In genomic region chr2:160729851-160730796, GRCm38 (mm10) we compare ENCODE assay signal across 8 mouse cellular contexts. TPM values are rescaled to one million over a fixed set of nuclear protein-coding genes. Genes with fewer than 3 reads are reported as not detected.
DNase-seq lines count a peak whose midpoint lies in the region; ATAC-seq and TF ChIP-seq lines count a peak whose summit lies in the region.

No protein-coding gene starts in this region.

- no peak for TF ChIP-seq EP300 in MEL (IDR thresholded peaks at IDR 0.05; ENCODE audit: low read depth in 1 of 2, low read length in 2 of 2)

- DNase-seq in cerebellum, adult 2 months, result peak; percentile 48
- DNase-seq in cerebellum, postnatal 4 days (ENCODE audit: low spot score in 2 of 2), result no peak
- peak; percentile 70 for DNase-seq in MEL (ENCODE audit: low read depth, low spot score)
- DNase-seq in forebrain, embryonic 10.5 days (ENCODE audit: extremely low spot score, low spot score), result no peak
- peak; percentile 61 for DNase-seq in lung, postnatal 10 days
- peak; percentile 36 for DNase-seq in thymus, postnatal 4 days
- no peak for DNase-seq in frontal cortex, postnatal 36 days (ENCODE audit: low spot score in 2 of 2)

- peak overlapping the region; percentile 67 for H3K9ac ChIP-seq in MEL (ENCODE audit: control insufficient read depth, low read depth, low read length, poor library complexity, severe bottlenecking)
- 0 out of 2 replicates have a peak overlapping the region, but pooled peaks have one; percentile 94 for H3K9ac ChIP-seq in intestine, postnatal 0 days (ENCODE audit: low read depth, low read length)

- peak; percentile 74 for TF ChIP-seq CTCF in cerebellum, adult 2 months (IDR thresholded peaks at IDR 0.05; ENCODE audit: borderline replicate concordance, insufficient read depth, low read depth, low read length)
- peak; percentile 45 to 70 (median 54) for TF ChIP-seq CTCF in MEL (IDR thresholded peaks at IDR 0.05 in 2 of 3, conservative IDR thresholded peaks at IDR 0.05 in 1 of 3; ENCODE audit: control insufficient read depth in 1 of 3, insufficient read depth in 1 of 3, low read depth in 2 of 3, low read length in 3 of 3, poor library complexity in 1 of 3, severe bottlenecking in 1 of 3)
- TF ChIP-seq CTCF in intestine, postnatal 0 days (IDR thresholded peaks at IDR 0.05; ENCODE audit: low read depth), result peak; percentile 78

- no peaks in the 10 kb centered on the region for H3K27me3 ChIP-seq in cerebellum, adult 2 months (ENCODE audit: control insufficient read depth, insufficient read depth, low read length)
- H3K27me3 ChIP-seq in MEL (ENCODE audit: control insufficient read depth in 1 of 2, insufficient read depth in 2 of 2, low read length in 2 of 2), result no peaks in the 10 kb centered on the region
- H3K27me3 ChIP-seq in forebrain, embryonic 10.5 days (ENCODE audit: poor library complexity, severe bottlenecking), result peaks cover 9% of the 10 kb centered on the region
- H3K27me3 ChIP-seq in intestine, postnatal 0 days (replicated peaks; ENCODE audit: control insufficient read depth, insufficient read depth, low read length), result no peaks in the 10 kb centered on the region

- peaks cover 12% of the 10 kb centered on the region; the same call in 1 of the 2 replicates for H3K4me1 ChIP-seq in cerebellum, adult 2 months (ENCODE audit: control insufficient read depth, insufficient read depth, low read length)
- H3K4me1 ChIP-seq in MEL (ENCODE audit: control insufficient read depth in 1 of 2, insufficient read depth in 2 of 2, low read length in 2 of 2), result peaks cover 0 to 16% of the 10 kb centered on the region in 2 experiments; a peak in 3 of 4 replicates
- H3K4me1 ChIP-seq in forebrain, embryonic 10.5 days, result peaks cover 49% of the 10 kb centered on the region
- peaks cover 12% of the 10 kb centered on the region for H3K4me1 ChIP-seq in intestine, postnatal 0 days (replicated peaks; ENCODE audit: control insufficient read depth, insufficient read depth, low read length)

- peak; percentile 48; the same call in 1 of the 2 replicates for ATAC-seq in intestine, postnatal 0 days

- H3K4me3 ChIP-seq in cerebellum, adult 2 months (replicated peaks; ENCODE audit: insufficient read depth, low read depth, low read length), result peak overlapping the region; percentile 77
- peak overlapping the region; percentile 73 to 94 for H3K4me3 ChIP-seq in MEL (ENCODE audit: control insufficient read depth in 1 of 2, insufficient read depth in 1 of 2, low read depth in 2 of 2, low read length in 2 of 2)
- H3K4me3 ChIP-seq in forebrain, embryonic 10.5 days, result peak overlapping the region; percentile 97
- peak overlapping the region; percentile 97 for H3K4me3 ChIP-seq in intestine, postnatal 0 days (ENCODE audit: low read depth, low read length)

- 24% methylated on average over 17 of the region's 17 CpGs for whole genome bisulfite sequencing in cerebellum, adult 2 months
- WGBS in forebrain, embryonic 10.5 days, result 38% methylated on average over 17 of the region's 17 CpGs
- WGBS in intestine, postnatal 0 days, result 13% methylated on average over 17 of the region's 17 CpGs

- TF ChIP-seq RAD21 in MEL (IDR thresholded peaks at IDR 0.05; ENCODE audit: low read depth, low read length), result peak; percentile 57

- H3K79me2 ChIP-seq in MEL (ENCODE audit: control insufficient read depth, insufficient read depth, low read length, poor library complexity), result peaks cover 14% of the 10 kb centered on the region

- H3K36me3 ChIP-seq in MEL (ENCODE audit: control insufficient read depth in 1 of 2, insufficient read depth in 2 of 2, low read length in 2 of 2), result peaks cover 0 to 7% of the 10 kb centered on the region in 2 experiments; a peak in 1 of 4 replicates
- H3K36me3 ChIP-seq in forebrain, embryonic 10.5 days (replicated peaks), result peaks cover 24% of the 10 kb centered on the region
- H3K36me3 ChIP-seq in intestine, postnatal 0 days (ENCODE audit: control insufficient read depth, insufficient read depth), result peaks cover 6% of the 10 kb centered on the region

- H3K27ac ChIP-seq in cerebellum, adult 2 months (ENCODE audit: insufficient read depth, low read length), result no peak overlapping the region
- no peak overlapping the region for H3K27ac ChIP-seq in MEL (ENCODE audit: control insufficient read depth, low read depth, low read length)
- peak overlapping the region; percentile 100 for H3K27ac ChIP-seq in forebrain, embryonic 10.5 days
- peak overlapping the region; percentile 91 for H3K27ac ChIP-seq in intestine, postnatal 0 days (ENCODE audit: low read depth, low read length)

- TF ChIP-seq POLR2A in cerebellum, adult 2 months (IDR thresholded peaks at IDR 0.05; ENCODE audit: borderline replicate concordance, insufficient read depth, low read length), result no peak
- no peak for TF ChIP-seq POLR2A in MEL (IDR thresholded peaks at IDR 0.05; ENCODE audit: control insufficient read depth in 1 of 2, insufficient read depth in 1 of 2, low read depth in 1 of 2, low read length in 2 of 2, poor library complexity in 1 of 2)

- no peaks in the 10 kb centered on the region for H3K9me3 ChIP-seq in MEL (replicated peaks; ENCODE audit: insufficient read depth, low read length)
- no peaks in the 10 kb centered on the region for H3K9me3 ChIP-seq in forebrain, embryonic 10.5 days
- no peaks in the 10 kb centered on the region for H3K9me3 ChIP-seq in intestine, postnatal 0 days (ENCODE audit: control insufficient read depth)

- H3K4me2 ChIP-seq in intestine, postnatal 0 days (replicated peaks; ENCODE audit: low read depth), result peak overlapping the region; percentile 95

TF ChIP-seq in MEL, 35 proteins besides CTCF, POLR2A, EP300 and RAD21:
- peak; percentile 48; the same call in 1 of the 2 replicates for TF ChIP-seq USF1 (IDR thresholded peaks at IDR 0.05; ENCODE audit: low read depth, low read length)
- TF ChIP-seq MXI1 (IDR thresholded peaks at IDR 0.05; ENCODE audit: low read depth, low read length), result peak; percentile 59; the same call in 1 of the 2 replicates
- no peak for TF ChIP-seq MAX (IDR thresholded peaks at IDR 0.05; ENCODE audit: low read length)
- peak; percentile 50 for TF ChIP-seq SIN3A (IDR thresholded peaks at IDR 0.05; ENCODE audit: low read length)
- TF ChIP-seq SMC3 (IDR thresholded peaks at IDR 0.05; ENCODE audit: low read depth, low read length), result peak; percentile 75
- TF ChIP-seq ZC3H11A (IDR thresholded peaks at IDR 0.05; ENCODE audit: low read depth, low read length), result peak; percentile 46
- TF ChIP-seq ETS1 (IDR thresholded peaks at IDR 0.05; ENCODE audit: low read depth, low read length), result no peak
- TF ChIP-seq HCFC1 (IDR thresholded peaks at IDR 0.05; ENCODE audit: low read depth, low read length), result no peak

RNA-seq across cellular contexts. Expression of gene Plcg1, which starts 1.0 kb away (rescaled TPM):
- polyA plus RNA-seq in cerebellum, adult 2 months (2012; rRNA removed), result 73.1 and 74.5 TPM in 2 replicates
- 15.2 and 15.4 TPM in 2 replicates for total RNA-seq in MEL (2012; rRNA removed)
- polyA plus RNA-seq in MEL (2012; ENCODE audit: insufficient read depth in 1 of 2, insufficient read length in 2 of 2, low read depth in 1 of 2, low replicate concordance in 2 of 2, missing spikeins in 1 of 2), result 10 to 100 TPM in 1 of 2 experiments, not detected in 1; 27.5 TPM
- polyA plus RNA-seq in forebrain, embryonic 10.5 days (2016; fragmentation: Nextera tagmentation; extraction: Ambion mirVana), result 59.3 and 61.7 TPM in 2 replicates
- 10.9 and 13.3 TPM in 2 replicates for polyA plus RNA-seq in intestine, postnatal 0 days (2015; fragmentation: Nextera tagmentation; extraction: Ambion mirVana)

Comparison
In these comparisons a context has a peak if more than half of its experiments do, and no peak if none do; other contexts are left out.
1. DNase-seq: peak in cerebellum, adult 2 months (2 of 2), MEL (single experiment), lung, postnatal 10 days (single experiment) and thymus, postnatal 4 days (single experiment); none in cerebellum, postnatal 4 days (0 of 2), forebrain, embryonic 10.5 days (single experiment) and frontal cortex, postnatal 36 days (0 of 2).
2. H3K27ac ChIP-seq: peak in forebrain, embryonic 10.5 days (single experiment) and intestine, postnatal 0 days (single experiment); none in cerebellum, adult 2 months (single experiment) and MEL (single experiment).
3. Peak in every context shown above with its lines, with median percentiles within 50 percentile points of each other: H3K4me3 ChIP-seq and CTCF ChIP-seq.